11 mouse cellular contexts compared by ENCODE assay signal in the genomic region with DNA sequence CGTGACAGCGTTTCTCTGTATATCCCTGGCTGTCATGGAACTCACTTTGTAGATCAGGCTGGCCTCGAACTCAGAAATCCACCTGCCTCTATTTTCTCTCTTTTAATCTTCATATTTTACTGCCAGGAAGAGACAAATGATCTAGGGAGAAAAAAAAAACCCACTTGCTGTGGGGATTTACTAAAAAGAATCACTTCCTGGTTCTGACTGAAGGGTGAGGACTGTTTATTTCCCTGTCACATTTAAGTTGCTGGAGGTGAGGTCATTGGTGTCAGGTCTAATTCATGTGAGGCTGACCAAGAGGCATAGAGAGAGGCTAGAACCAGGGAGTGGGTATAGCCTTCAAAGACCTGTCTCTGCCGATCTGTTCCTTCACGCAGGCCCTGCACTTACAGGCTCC. TPM values are rescaled to one million over a fixed set of nuclear protein-coding genes. Genes with fewer than 3 reads are reported as not detected.
DNase-seq lines count a peak whose midpoint lies in the region; ATAC-seq and TF ChIP-seq lines count a peak whose summit lies in the region.
"Had no signal": no experiment of that assay in that cellular context is flagged by ENCODE, and none has a peak within 500 bp of the region (broad histone marks: within the 10 kb centered on the region; RNA-seq: fewer than 3 reads in every experiment).

No protein-coding gene starts in this region.

- WGBS in heart, embryonic 11.5 days (ENCODE audit: insufficient replicate concordance), result 60% methylated on average over 5 of the region's 5 CpGs
- WGBS in lung, postnatal 0 days, result 66% methylated on average over 5 of the region's 5 CpGs
- WGBS in neural tube, embryonic 15.5 days, result 53% methylated on average over 5 of the region's 5 CpGs

- H3K27me3 ChIP-seq in heart, embryonic 11.5 days (ENCODE audit: control insufficient read depth, insufficient read depth, low read length), result no peaks in the 10 kb centered on the region
- no peaks in the 10 kb centered on the region for H3K27me3 ChIP-seq in lung, postnatal 0 days (replicated peaks; ENCODE audit: insufficient read depth, low read length)
- H3K27me3 ChIP-seq in neural tube, embryonic 15.5 days (replicated peaks), result no peaks in the 10 kb centered on the region
- H3K27me3 ChIP-seq: embryonic facial prominence, embryonic 13.5 days; limb, embryonic 15.5 days had no signal

- peak overlapping the region; percentile 28; the same call in 1 of the 2 replicates for H3K9ac ChIP-seq in heart, embryonic 11.5 days (ENCODE audit: low read depth, low read length)
- no peak overlapping the region for H3K9ac ChIP-seq in lung, postnatal 0 days (replicated peaks; ENCODE audit: low read depth)
- H3K9ac ChIP-seq in neural tube, embryonic 15.5 days (replicated peaks), result no peak overlapping the region
- H3K9ac ChIP-seq: limb, embryonic 15.5 days had no signal

- H3K4me1 ChIP-seq in heart, embryonic 11.5 days (ENCODE audit: control insufficient read depth, insufficient read depth, low read length), result peaks cover 68% of the 10 kb centered on the region
- peaks cover 36% of the 10 kb centered on the region for H3K4me1 ChIP-seq in lung, postnatal 0 days (ENCODE audit: insufficient read depth, low read depth, low read length)
- H3K4me1 ChIP-seq in neural tube, embryonic 15.5 days, result peaks cover 49% of the 10 kb centered on the region

- DNase-seq in heart, postnatal 4 days, result no peak
- peak; percentile 31 for DNase-seq in lung, postnatal 0 days (ENCODE audit: low spot score)
- no peak for DNase-seq in lung, postnatal 10 days
- peak; percentile 44 for DNase-seq in induced T-regulatory cell, adult 2 months (ENCODE audit: low read depth)
- DNase-seq in gastrocnemius, postnatal 4 days (ENCODE audit: low spot score in 2 of 2), result no peak
- no peak for DNase-seq in thymus, postnatal 36 days
- DNase-seq: cerebellum, adult 9-11 months had no signal

- no peak for ATAC-seq in heart, embryonic 11.5 days (replicated peaks; ENCODE audit: insufficient number of reproducible peaks, low FRiP score, low TSS enrichment)
- no peak for ATAC-seq in lung, postnatal 0 days
- no peak for ATAC-seq in neural tube, embryonic 15.5 days (ENCODE audit: low FRiP score)

- TF ChIP-seq CTCF in lung, postnatal 0 days (IDR thresholded peaks at IDR 0.05), result no peak

- H3K27ac ChIP-seq in heart, embryonic 11.5 days (ENCODE audit: low read depth, low read length), result peak overlapping the region; percentile 86
- H3K27ac ChIP-seq in lung, postnatal 0 days (ENCODE audit: low read length), result no peak overlapping the region
- no peak overlapping the region for H3K27ac ChIP-seq in neural tube, embryonic 15.5 days (replicated peaks)
- H3K27ac ChIP-seq: embryonic facial prominence, embryonic 13.5 days; limb, embryonic 15.5 days had no signal

- H3K9me3 ChIP-seq in heart, embryonic 11.5 days (replicated peaks; ENCODE audit: control insufficient read depth, low read length), result no peaks in the 10 kb centered on the region
- no peaks in the 10 kb centered on the region for H3K9me3 ChIP-seq in lung, postnatal 0 days (ENCODE audit: low read length)
- no peaks in the 10 kb centered on the region for H3K9me3 ChIP-seq in neural tube, embryonic 15.5 days (replicated peaks)
- H3K9me3 ChIP-seq: embryonic facial prominence, embryonic 13.5 days; limb, embryonic 15.5 days had no signal

- no peaks in the 10 kb centered on the region for H3K36me3 ChIP-seq in heart, embryonic 11.5 days (ENCODE audit: control insufficient read depth, insufficient read depth, low read length)
- H3K36me3 ChIP-seq in lung, postnatal 0 days (ENCODE audit: insufficient read depth, low read length), result no peaks in the 10 kb centered on the region
- H3K36me3 ChIP-seq in neural tube, embryonic 15.5 days, result no peaks in the 10 kb centered on the region
- H3K36me3 ChIP-seq: embryonic facial prominence, embryonic 13.5 days; limb, embryonic 15.5 days had no signal

- no peak for TF ChIP-seq EP300 in lung, postnatal 0 days (IDR thresholded peaks at IDR 0.05)

- H3K4me3 ChIP-seq in heart, embryonic 11.5 days (ENCODE audit: low read depth, low read length), result no peak overlapping the region
- no peak overlapping the region for H3K4me3 ChIP-seq in lung, postnatal 0 days (ENCODE audit: low read depth, low read length)
- no peak overlapping the region for H3K4me3 ChIP-seq in neural tube, embryonic 15.5 days (replicated peaks)

- H3K4me2 ChIP-seq in heart, embryonic 11.5 days, result peak overlapping the region; percentile 78
- no peak overlapping the region; the same call in none of the 2 replicates for H3K4me2 ChIP-seq in lung, postnatal 0 days (replicated peaks; ENCODE audit: low read depth, low read length)
- peak overlapping the region; percentile 77 for H3K4me2 ChIP-seq in neural tube, embryonic 15.5 days

RNA-seq across cellular contexts. Expression of gene Ifngr2, which starts 2.7 kb away (rescaled TPM):
- polyA plus RNA-seq in heart, embryonic 11.5 days (2014; fragmentation: Nextera tagmentation; extraction: Ambion mirVana), result 77.9 and 95.2 TPM in 2 replicates
- 10 to 100 TPM; 87.1 to 89.9 TPM for total RNA-seq in heart, postnatal 4 days (2021)
- 64.4 and 78.1 TPM in 2 replicates for polyA plus RNA-seq in lung, postnatal 0 days (2015; fragmentation: Nextera tagmentation; extraction: Ambion mirVana)
- 106 and 112 TPM in 2 replicates for polyA plus RNA-seq in neural tube, embryonic 15.5 days (2015; fragmentation: Nextera tagmentation; extraction: Ambion mirVana)
- 10 to 100 TPM; 47.9 to 52.5 TPM for total RNA-seq in gastrocnemius, postnatal 4 days (2021)

RNA-seq across cellular contexts. Expression of gene Tmem50b, which starts 48.0 kb away (rescaled TPM):
- polyA plus RNA-seq in heart, embryonic 11.5 days (2014; fragmentation: Nextera tagmentation; extraction: Ambion mirVana), result 60.5 and 68.8 TPM in 2 replicates
- total RNA-seq in heart, postnatal 4 days (2021), result 10 to 100 TPM; 38.9 to 40.9 TPM
- polyA plus RNA-seq in lung, postnatal 0 days (2015; fragmentation: Nextera tagmentation; extraction: Ambion mirVana), result 160 and 169 TPM in 2 replicates
- 102 and 112 TPM in 2 replicates for polyA plus RNA-seq in neural tube, embryonic 15.5 days (2015; fragmentation: Nextera tagmentation; extraction: Ambion mirVana)
- 10 to 100 TPM; 12.3 to 12.8 TPM for total RNA-seq in gastrocnemius, postnatal 4 days (2021)

Comparison
In these comparisons a context has a peak if more than half of its experiments do, and no peak if none do; other contexts are left out.
1. DNase-seq: peak in lung, postnatal 0 days (single experiment) and induced T-regulatory cell, adult 2 months (single experiment); none in heart, postnatal 4 days (single experiment), lung, postnatal 10 days (single experiment), gastrocnemius, postnatal 4 days (0 of 2) and thymus, postnatal 36 days (0 of 2).